Mouse (Mus musculus): Measurements from ENCODE around the gene Ncapd2. TPM values are rescaled to one million over a fixed set of nuclear protein-coding genes. Genes with fewer than 3 reads are reported as not detected.

Ncapd2 gene
- polyA plus RNA-seq, 1 experiment from 2014 or later, result 140 TPM

DNA sequence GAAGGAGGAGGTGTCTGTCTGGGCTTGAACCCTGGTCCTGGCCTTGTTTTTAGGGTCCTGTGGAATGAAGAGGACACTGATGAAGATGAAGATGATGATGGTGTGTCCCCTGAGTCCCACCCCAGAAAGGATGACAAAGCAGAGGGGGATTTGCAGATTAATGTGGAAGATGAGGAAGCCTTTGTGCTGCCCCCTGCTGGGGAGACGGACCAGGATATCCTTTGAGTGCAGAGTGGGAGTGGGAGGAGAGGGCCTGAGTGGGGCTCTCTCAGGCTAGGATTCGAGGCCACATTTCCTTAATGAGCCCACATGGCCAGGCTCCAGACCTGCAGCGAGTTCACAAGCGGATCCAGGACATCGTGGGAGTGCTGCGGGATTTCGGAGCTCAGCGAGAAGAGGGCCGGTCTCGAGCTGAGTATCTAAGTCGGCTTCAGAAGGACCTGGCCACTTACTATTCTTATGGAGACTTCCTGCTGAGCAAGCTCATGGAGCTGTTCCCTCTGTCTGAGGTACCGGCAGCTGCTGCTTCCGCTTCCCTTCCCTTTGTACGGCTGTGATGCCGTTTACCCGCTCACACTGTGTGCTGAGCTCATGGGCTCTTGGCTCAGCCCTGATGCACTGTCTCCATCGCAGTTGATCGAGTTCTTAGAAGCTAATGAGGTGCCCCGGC is 54.4 kb downstream of the Ncapd2 start:
- no peak overlapping the region for H3K9ac ChIP-seq
- H3K4me2 ChIP-seq (replicated peaks), result no peak overlapping the region

GRCm38 (mm10) chr6:125132470-125132869 is 59.0 kb downstream of the Ncapd2 start:
- H3K36me3 ChIP-seq, result peaks cover 64% of the 10 kb centered on the region
- H3K27ac ChIP-seq, result no peak overlapping the region
- ATAC-seq (ENCODE audit: low FRiP score, low read depth), result no peak
- peaks cover 10% of the 10 kb centered on the region for H3K4me1 ChIP-seq
- peak overlapping the region; percentile 56 for H3K9ac ChIP-seq
- peak overlapping the region; percentile 95 for H3K4me2 ChIP-seq (replicated peaks)
- no peaks in the 10 kb centered on the region for H3K27me3 ChIP-seq (replicated peaks)
- peak overlapping the region; percentile 87 for H3K4me3 ChIP-seq
- WGBS, result 8% methylated on average over 11 of the region's 11 CpGs
- no peaks in the 10 kb centered on the region for H3K9me3 ChIP-seq

More for the DNA sequence above, 54.4 kb downstream of the Ncapd2 start:
- Histone ChIP-seq H3K9me3 (no peaks in the 10 kb centered on the region), H3K36me3 (peaks cover 86% of the 10 kb centered on the region), H3K4me3 (no peak overlapping the region), H3K27ac (no peak overlapping the region), H3K4me1 (peaks cover 9% of the 10 kb centered on the region), H3K27me3 (replicated peaks) (no peaks in the 10 kb centered on the region)
- 87% methylated on average over 19 of the region's 19 CpGs for WGBS
- ATAC-seq (ENCODE audit: low FRiP score, low read depth), result no peak

DNA sequence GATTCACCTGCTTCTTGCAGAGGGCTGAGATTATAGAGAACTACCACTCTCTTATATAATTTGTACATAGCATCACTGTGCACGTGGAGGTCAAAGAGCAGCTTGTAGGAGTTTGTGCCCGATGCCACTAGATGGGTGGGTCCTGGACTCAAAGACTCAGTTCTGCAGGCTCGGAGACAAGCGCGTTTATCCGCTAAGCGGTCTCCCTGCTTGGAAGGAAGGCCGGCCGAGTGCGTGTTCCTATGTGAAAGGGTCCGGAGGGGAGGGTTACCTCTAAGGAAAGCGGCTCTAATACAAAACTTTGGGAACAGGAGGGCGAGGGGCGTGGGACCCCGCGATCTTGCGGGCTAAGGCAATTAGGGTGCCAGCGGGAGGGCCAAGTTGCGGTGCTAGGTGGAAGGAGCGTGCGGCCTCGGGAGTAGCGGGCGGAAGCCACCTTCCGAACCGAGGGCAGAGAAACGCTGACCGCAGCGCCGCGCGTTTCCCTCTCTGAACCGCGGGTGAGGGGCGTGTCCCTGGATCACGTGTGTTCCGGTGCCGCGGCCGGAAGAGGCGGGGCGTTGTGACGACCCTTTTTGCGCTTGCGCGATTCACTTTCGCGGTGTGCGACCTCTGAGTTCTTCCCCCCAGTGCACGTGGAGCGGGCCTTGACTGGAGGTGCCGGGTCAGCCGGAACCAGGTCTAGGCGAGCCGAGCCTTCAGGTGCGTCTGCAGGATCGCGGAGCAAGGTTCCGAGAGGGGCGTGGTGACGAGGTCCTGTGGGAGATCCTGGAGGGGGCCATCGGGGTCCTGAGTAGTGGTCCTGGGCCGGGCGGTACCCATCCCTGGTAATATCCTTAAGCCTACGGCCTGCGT is 60.0 kb downstream of the Ncapd2 start, which contains the start of gene Nop2:
TSS of gene Nop2 (plus strand) at position 608 of the 855 bp plus-strand sequence.
- H3K4me1 ChIP-seq, result peaks cover 10% of the 10 kb centered on the region
- H3K36me3 ChIP-seq, result peaks cover 65% of the 10 kb centered on the region
- H3K27ac ChIP-seq, result no peak within 1 kb of the TSS
- ATAC-seq (ENCODE audit: low FRiP score, low read depth), result peak; percentile 95
- peak within 1 kb of the TSS; percentile 95 for H3K4me2 ChIP-seq (replicated peaks)
- under 1% methylated on average over 66 of the region's 66 CpGs for WGBS
- H3K27me3 ChIP-seq (replicated peaks), result no peaks in the 10 kb centered on the region
- peak within 1 kb of the TSS; percentile 87 for H3K4me3 ChIP-seq
- peak within 1 kb of the TSS; percentile 56 for H3K9ac ChIP-seq
- no peaks in the 10 kb centered on the region for H3K9me3 ChIP-seq

GRCm38 (mm10) chr6:125129710-125130402 is 61.6 kb downstream of the Ncapd2 start:
- WGBS, result 92% methylated on average over 20 of the region's 20 CpGs
- Histone ChIP-seq H3K4me1 (peaks cover 10% of the 10 kb centered on the region), H3K4me3 (no peak overlapping the region), H3K27ac (no peak overlapping the region), H3K4me2 (replicated peaks) (no peak overlapping the region), H3K9me3 (no peaks in the 10 kb centered on the region), H3K27me3 (replicated peaks) (no peaks in the 10 kb centered on the region), H3K36me3 (peaks cover 67% of the 10 kb centered on the region), H3K9ac (0 out of 2 replicates have a peak overlapping the region, but pooled peaks have one; percentile 8)
- ATAC-seq (ENCODE audit: low FRiP score, low read depth), result no peak

DNA sequence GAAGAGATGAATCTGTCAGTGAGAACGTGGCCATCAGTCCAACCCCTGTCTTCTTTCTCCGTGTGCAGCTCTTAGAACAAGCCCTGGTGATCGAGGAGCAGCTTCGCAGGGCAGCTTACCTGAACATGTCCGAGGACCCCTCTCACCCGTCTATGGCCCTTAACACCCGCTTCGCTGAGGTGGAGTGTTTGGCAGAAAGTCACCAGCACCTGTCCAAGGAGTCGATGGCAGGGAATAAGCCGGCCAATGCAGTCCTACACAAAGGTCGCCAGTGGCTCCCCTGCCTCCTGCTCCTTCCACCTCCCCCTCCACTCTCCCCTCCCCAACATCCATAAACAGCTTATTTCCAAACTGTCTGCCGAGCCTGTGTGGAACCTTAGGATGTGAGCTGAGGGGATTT is 62.8 kb downstream of the Ncapd2 start:
- no peak for ATAC-seq (ENCODE audit: low FRiP score, low read depth)
- H3K4me2 ChIP-seq (replicated peaks), result no peak overlapping the region
- WGBS, result 90% methylated on average over 12 of the region's 12 CpGs
- H3K27me3 ChIP-seq (replicated peaks), result no peaks in the 10 kb centered on the region
- H3K9me3 ChIP-seq, result no peaks in the 10 kb centered on the region
- H3K9ac ChIP-seq, result no peak overlapping the region
- peaks cover 10% of the 10 kb centered on the region for H3K4me1 ChIP-seq
- H3K36me3 ChIP-seq, result peaks cover 68% of the 10 kb centered on the region
- H3K27ac ChIP-seq, result no peak overlapping the region; the same call in 1 of the 2 replicates
- no peak overlapping the region for H3K4me3 ChIP-seq

- Histone ChIP-seq H3K9ac (no peak overlapping the region), H3K9me3 (no peaks in the 10 kb centered on the region), H3K4me3 (no peak overlapping the region), H3K27me3 (replicated peaks) (no peaks in the 10 kb centered on the region), H3K27ac (no peak overlapping the region), H3K4me2 (replicated peaks) (no peak overlapping the region), H3K4me1 (no peaks in the 10 kb centered on the region), H3K36me3 (peaks cover 90% of the 10 kb centered on the region)
- WGBS, result 94% methylated on average over 8 of the region's 8 CpGs
- ATAC-seq (ENCODE audit: low FRiP score, low read depth), result no peak
These were observed 72.1 kb downstream of the Ncapd2 start for GRCm38 (mm10) chr6:125119387-125119786.

Small RNAs within 50 kb of the gene (microRNA-seq; reads per million reads assigned to microRNA genes)
- 1.1 reads per million for gene Mir3098
- gene Mir8113, result not detected

Other genes starting within 250 kb of the Ncapd2 start
- gene Cops7a, start 226.2 kb downstream of the Ncapd2 start, polyA plus RNA-seq (2016; fragmentation: Nextera tagmentation; extraction: Ambion mirVana), result 91.5 and 99.8 TPM in 2 replicates
- gene Pianp, start 195.0 kb downstream of the Ncapd2 start, polyA plus RNA-seq (2016; fragmentation: Nextera tagmentation; extraction: Ambion mirVana), result 9.8 and 10.0 TPM in 2 replicates
- gene Zfp384, start 182.6 kb downstream of the Ncapd2 start, polyA plus RNA-seq (2016; fragmentation: Nextera tagmentation; extraction: Ambion mirVana), result 17.0 and 19.1 TPM in 2 replicates
- gene Ing4, start 151.9 kb downstream of the Ncapd2 start, polyA plus RNA-seq (2016; fragmentation: Nextera tagmentation; extraction: Ambion mirVana), result 151 and 156 TPM in 2 replicates
- gene Acrbp, start 142.0 kb downstream of the Ncapd2 start, polyA plus RNA-seq (2016; fragmentation: Nextera tagmentation; extraction: Ambion mirVana), result 15.1 and 15.3 TPM in 2 replicates
- gene Lpar5, start 123.8 kb downstream of the Ncapd2 start, polyA plus RNA-seq (2016; fragmentation: Nextera tagmentation; extraction: Ambion mirVana), result 0.32 and 0.54 TPM in 2 replicates
- gene Chd4, start 95.7 kb downstream of the Ncapd2 start, polyA plus RNA-seq (2016; fragmentation: Nextera tagmentation; extraction: Ambion mirVana), result 115 and 121 TPM in 2 replicates
- gene Nop2, start 59.8 kb downstream of the Ncapd2 start, polyA plus RNA-seq (2016; fragmentation: Nextera tagmentation; extraction: Ambion mirVana), result 53.9 and 56.3 TPM in 2 replicates
- 21.9 and 22.6 TPM in 2 replicates for gene Iffo1, start 46.5 kb downstream of the Ncapd2 start, polyA plus RNA-seq (2016; fragmentation: Nextera tagmentation; extraction: Ambion mirVana)
- gene Gapdh, start 25.2 kb downstream of the Ncapd2 start, polyA plus RNA-seq (2016; fragmentation: Nextera tagmentation; extraction: Ambion mirVana), result 1,605 and 1,721 TPM in 2 replicates
- 157 and 169 TPM in 2 replicates for gene Mrpl51, start 100 bp upstream of the Ncapd2 start, polyA plus RNA-seq (2016; fragmentation: Nextera tagmentation; extraction: Ambion mirVana)
- 7.2 and 8.0 TPM in 2 replicates for gene Vamp1, start 23.9 kb upstream of the Ncapd2 start, polyA plus RNA-seq (2016; fragmentation: Nextera tagmentation; extraction: Ambion mirVana)
- 3.2 and 3.8 TPM in 2 replicates for gene Tapbpl, start 40.2 kb upstream of the Ncapd2 start, polyA plus RNA-seq (2016; fragmentation: Nextera tagmentation; extraction: Ambion mirVana)
- 2.0 and 2.3 TPM in 2 replicates for gene Cd27, start 45.3 kb upstream of the Ncapd2 start, polyA plus RNA-seq (2016; fragmentation: Nextera tagmentation; extraction: Ambion mirVana)
- gene Tuba3a, start 94.3 kb upstream of the Ncapd2 start, polyA plus RNA-seq (2016; fragmentation: Nextera tagmentation; extraction: Ambion mirVana), result 0.42 TPM in 1 of 2 replicates, not detected in the other
- gene Ltbr, start 122.2 kb upstream of the Ncapd2 start, polyA plus RNA-seq (2016; fragmentation: Nextera tagmentation; extraction: Ambion mirVana), result 17.0 and 18.7 TPM in 2 replicates
- 0.13 and 0.47 TPM in 2 replicates for gene Scnn1a, start 129.0 kb upstream of the Ncapd2 start, polyA plus RNA-seq (2016; fragmentation: Nextera tagmentation; extraction: Ambion mirVana)
- gene Tnfrsf1a, start 157.7 kb upstream of the Ncapd2 start, polyA plus RNA-seq (2016; fragmentation: Nextera tagmentation; extraction: Ambion mirVana), result 22.7 and 23.3 TPM in 2 replicates
- 0.09 and 0.15 TPM in 2 replicates for gene Plekhg6, start 189.1 kb upstream of the Ncapd2 start, polyA plus RNA-seq (2016; fragmentation: Nextera tagmentation; extraction: Ambion mirVana)

Data from neural tube, embryonic 12.5 days (tissue).